Mouse (Mus musculus): ENCODE measurements around the gene Timm17b. TPM values are rescaled to one million over a fixed set of nuclear protein-coding genes. Genes with fewer than 3 reads are reported as not detected.

The Timm17b gene
- total and polyA plus RNA-seq, 3 experiments, result 107 to 381 TPM; not detected in 1

DNA sequence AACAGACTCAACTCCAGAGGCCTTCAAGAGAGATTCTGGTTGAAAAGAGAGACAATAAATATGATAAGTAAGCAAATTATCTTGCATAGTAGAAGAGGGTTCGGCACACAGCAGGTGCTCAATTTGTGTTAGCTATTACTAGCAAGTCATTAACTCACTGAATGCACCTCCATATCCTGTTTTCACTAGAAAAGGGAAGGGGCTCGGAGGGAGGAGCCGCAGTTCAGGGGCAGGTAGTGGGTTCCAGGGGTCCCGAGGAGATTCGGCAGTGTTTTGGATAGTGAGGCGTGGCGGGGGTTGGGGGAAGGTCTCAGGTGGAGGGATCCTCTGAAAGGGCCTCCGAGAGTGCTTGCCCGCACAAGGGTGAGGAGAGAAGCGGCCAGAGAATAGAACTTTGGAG is 28.0 kb downstream of the Timm17b start:
- DNase-seq (ENCODE audit: low read depth, low spot score), result no peak
- Histone ChIP-seq H3K27me3 (ENCODE audit: control insufficient read depth in 1 of 2, insufficient read depth in 2 of 2, low read length in 2 of 2) (peaks cover 0 to 2% of the 10 kb centered on the region in 2 experiments; a peak in 3 of 4 replicates), H3K79me2 (ENCODE audit: control insufficient read depth, insufficient read depth, low read length, poor library complexity) (no peaks in the 10 kb centered on the region), H3K4me3 (ENCODE audit: control insufficient read depth in 1 of 2, insufficient read depth in 1 of 2, low read depth in 2 of 2, low read length in 2 of 2) (no peak overlapping the region), H3K9ac (ENCODE audit: control insufficient read depth, low read depth, low read length, poor library complexity, severe bottlenecking) (no peak overlapping the region), H3K27ac (ENCODE audit: control insufficient read depth, low read depth, low read length) (no peak overlapping the region), H3K36me3 (ENCODE audit: control insufficient read depth in 1 of 2, insufficient read depth in 2 of 2, low read length in 2 of 2) (no peaks in the 10 kb centered on the region), H3K9me3 (replicated peaks; ENCODE audit: insufficient read depth, low read length) (no peaks in the 10 kb centered on the region), H3K4me1 (ENCODE audit: control insufficient read depth in 1 of 2, insufficient read depth in 2 of 2, low read length in 2 of 2) (no peaks in the 10 kb centered on the region)
- TF ChIP-seq HCFC1 (IDR thresholded peaks at IDR 0.05; ENCODE audit: low read depth, low read length) (no peak), MAZ (IDR thresholded peaks at IDR 0.05; ENCODE audit: low read depth, low read length) (no peak), ZMIZ1 (IDR thresholded peaks at IDR 0.05; ENCODE audit: low read depth, low read length) (no peak), TBP (IDR thresholded peaks at IDR 0.05; ENCODE audit: low read depth, low read length) (no peak), MYC (IDR thresholded peaks at IDR 0.05; ENCODE audit: low read depth, low read length) (no peak), POLR2AphosphoS5 (IDR thresholded peaks at IDR 0.05; ENCODE audit: borderline replicate concordance, low read depth, low read length) (no peak), ETS1 (IDR thresholded peaks at IDR 0.05; ENCODE audit: low read depth, low read length) (no peak), BHLHE40 (IDR thresholded peaks at IDR 0.05; ENCODE audit: borderline replicate concordance, low read depth, low read length) (no peak), GATA1 (IDR thresholded peaks at IDR 0.05; ENCODE audit: low read depth, low read length) (no peak), USF1 (IDR thresholded peaks at IDR 0.05; ENCODE audit: low read depth, low read length) (no peak), UBTF (IDR thresholded peaks at IDR 0.05; ENCODE audit: borderline replicate concordance, insufficient read depth, low read depth, low read length) (no peak)

DNA sequence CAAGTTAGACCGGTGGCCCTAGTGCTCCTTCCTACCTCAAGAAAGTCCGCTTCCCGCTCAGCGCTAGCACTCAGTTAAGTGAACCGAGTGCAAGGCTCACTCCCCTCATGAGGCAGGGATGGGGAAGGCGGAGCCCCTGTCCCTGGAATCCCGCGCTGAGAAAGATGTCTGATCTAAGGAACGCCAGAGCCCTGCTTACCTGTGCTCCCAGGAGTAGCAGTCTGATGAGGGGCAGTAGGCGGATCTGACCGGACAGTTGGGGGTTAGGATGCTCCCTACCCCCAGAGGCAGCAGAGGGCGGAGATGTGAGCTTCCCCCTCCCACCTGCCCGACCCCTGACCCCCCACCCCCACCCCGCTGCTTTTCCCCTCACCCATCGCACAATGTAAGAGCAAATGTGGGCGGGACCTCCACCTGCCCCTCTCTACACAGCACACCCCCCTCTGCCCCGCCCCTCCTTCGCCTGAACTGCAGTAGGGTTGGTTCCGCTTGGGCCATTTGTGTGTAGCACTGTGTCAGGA is 29.2 kb downstream of the Timm17b start, which contains the start of gene Eras:
TSS of gene Eras (minus strand) at position 338 of the 521 bp plus-strand sequence.
- Histone ChIP-seq H3K4me3 (ENCODE audit: control insufficient read depth in 1 of 2, insufficient read depth in 1 of 2, low read depth in 2 of 2, low read length in 2 of 2) (no peak within 1 kb of the TSS), H3K9ac (ENCODE audit: control insufficient read depth, low read depth, low read length, poor library complexity, severe bottlenecking) (no peak within 1 kb of the TSS)

More for the DNA sequence above, 29.2 kb downstream of the Timm17b start, which contains the start of gene Eras:
- Histone ChIP-seq H3K27me3 (ENCODE audit: control insufficient read depth in 1 of 2, insufficient read depth in 2 of 2, low read length in 2 of 2) (peaks cover 0 to 2% of the 10 kb centered on the region in 2 experiments; a peak in 3 of 4 replicates), H3K36me3 (ENCODE audit: control insufficient read depth in 1 of 2, insufficient read depth in 2 of 2, low read length in 2 of 2) (no peaks in the 10 kb centered on the region), H3K79me2 (ENCODE audit: control insufficient read depth, insufficient read depth, low read length, poor library complexity) (no peaks in the 10 kb centered on the region), H3K27ac (ENCODE audit: control insufficient read depth, low read depth, low read length) (no peak within 1 kb of the TSS), H3K9me3 (replicated peaks; ENCODE audit: insufficient read depth, low read length) (no peaks in the 10 kb centered on the region), H3K4me1 (ENCODE audit: control insufficient read depth in 1 of 2, insufficient read depth in 2 of 2, low read length in 2 of 2) (no peaks in the 10 kb centered on the region)
- DNase-seq (ENCODE audit: low read depth, low spot score), result no peak
- TF ChIP-seq RAD21 (IDR thresholded peaks at IDR 0.05; ENCODE audit: low read depth, low read length) (no peak), MXI1 (IDR thresholded peaks at IDR 0.05; ENCODE audit: low read depth, low read length) (no peak), ZKSCAN1 (IDR thresholded peaks at IDR 0.05; ENCODE audit: low read depth, low read length) (no peak), TCF12 (IDR thresholded peaks at IDR 0.05; ENCODE audit: low read depth, low read length) (no peak), SIN3A (IDR thresholded peaks at IDR 0.05; ENCODE audit: low read length) (no peak), POLR2A (IDR thresholded peaks at IDR 0.05; ENCODE audit: control insufficient read depth in 1 of 2, insufficient read depth in 1 of 2, low read depth in 1 of 2, low read length in 2 of 2, poor library complexity in 1 of 2) (no peak), ZMIZ1 (IDR thresholded peaks at IDR 0.05; ENCODE audit: low read depth, low read length) (no peak), CHD2 (IDR thresholded peaks at IDR 0.05; ENCODE audit: low read length) (no peak), ETS1 (IDR thresholded peaks at IDR 0.05; ENCODE audit: low read depth, low read length) (no peak), MYB (IDR thresholded peaks at IDR 0.05; ENCODE audit: low read depth, low read length) (no peak), POLR2AphosphoS2 (IDR thresholded peaks at IDR 0.05; ENCODE audit: low read length) (no peak), USF1 (IDR thresholded peaks at IDR 0.05; ENCODE audit: low read depth, low read length) (no peak), GABPA (IDR thresholded peaks at IDR 0.05; ENCODE audit: low read depth, low read length) (no peak), MAX (IDR thresholded peaks at IDR 0.05; ENCODE audit: low read length) (no peak), MYC (IDR thresholded peaks at IDR 0.05; ENCODE audit: low read depth, low read length) (no peak), ZNF384 (IDR thresholded peaks at IDR 0.05; ENCODE audit: low read depth, low read length) (no peak), CHD1 (IDR thresholded peaks at IDR 0.05; ENCODE audit: low read depth, low read length) (no peak), USF2 (IDR thresholded peaks at IDR 0.05; ENCODE audit: borderline replicate concordance in 1 of 2, insufficient read depth in 1 of 2, low read depth in 1 of 2, low read length in 2 of 2) (no peak), MAFK (IDR thresholded peaks at IDR 0.05; ENCODE audit: borderline replicate concordance, low read depth, low read length) (no peak), BHLHE40 (IDR thresholded peaks at IDR 0.05; ENCODE audit: borderline replicate concordance, low read depth, low read length) (no peak)
